Mouse (Mus musculus): ENCODE results near the gene Suv39h1. TPM values are rescaled to one million over a fixed set of nuclear protein-coding genes. Genes with fewer than 3 reads are reported as not detected.
"Not testable (repeated sequence)": the region's sequence is repeated elsewhere in the genome, so short reads cannot be mapped to it uniquely, and the experiment has no call there.

Gene Suv39h1
- polyA plus RNA-seq, 1 experiment from 2014 or later, result 39.9 TPM

DNA sequence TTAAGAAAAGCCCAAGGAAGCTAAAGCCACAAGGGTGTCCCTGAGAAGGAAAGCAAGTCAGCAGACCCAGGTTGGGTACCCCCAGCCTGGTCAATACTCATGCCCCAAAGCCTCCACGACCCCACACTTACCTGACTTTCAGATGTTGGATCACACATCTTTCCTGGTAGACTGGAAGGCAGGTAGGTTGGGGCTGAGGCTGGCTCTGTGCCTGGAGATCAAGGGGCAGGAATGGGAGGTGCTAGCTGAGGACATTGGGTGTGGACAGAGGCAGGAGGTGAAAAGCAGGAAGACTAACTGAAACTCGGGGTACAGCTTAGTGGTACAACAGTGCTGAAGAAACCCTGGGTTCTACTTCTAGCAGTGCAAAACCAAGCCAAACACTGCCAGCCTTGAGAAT lies 56.3 kb downstream of the Suv39h1 start, which contains the start of gene Glod5:
Gene Glod5 (minus strand): TSS at position 207 of the 400 bp plus-strand sequence.
- ATAC-seq (ENCODE audit: low FRiP score), result no peak
- Histone ChIP-seq H3K36me3 (no peaks in the 10 kb centered on the region), H3K4me2 (no peak within 1 kb of the TSS), H3K27ac (no peak within 1 kb of the TSS), H3K9me3 (no peaks in the 10 kb centered on the region), H3K4me1 (replicated peaks) (no peaks in the 10 kb centered on the region), H3K4me3 (no peak within 1 kb of the TSS), H3K27me3 (no peaks in the 10 kb centered on the region), H3K9ac (no peak within 1 kb of the TSS)
- 74% methylated on average over 2 of the region's 2 CpGs for WGBS

- Histone ChIP-seq H3K4me1 (replicated peaks) (no peaks in the 10 kb centered on the region), H3K9me3 (no peaks in the 10 kb centered on the region), H3K4me2 (no peak overlapping the region), H3K9ac (no peak overlapping the region), H3K27ac (no peak overlapping the region), H3K27me3 (no peaks in the 10 kb centered on the region), H3K36me3 (no peaks in the 10 kb centered on the region), H3K4me3 (no peak overlapping the region)
- ATAC-seq (ENCODE audit: low FRiP score), result no peak
- WGBS, result 14% methylated on average over 5 of the region's 5 CpGs
Measured at GRCm38 (mm10) chrX:8017142-8017541, 57.4 kb downstream of the Suv39h1 start.

DNA sequence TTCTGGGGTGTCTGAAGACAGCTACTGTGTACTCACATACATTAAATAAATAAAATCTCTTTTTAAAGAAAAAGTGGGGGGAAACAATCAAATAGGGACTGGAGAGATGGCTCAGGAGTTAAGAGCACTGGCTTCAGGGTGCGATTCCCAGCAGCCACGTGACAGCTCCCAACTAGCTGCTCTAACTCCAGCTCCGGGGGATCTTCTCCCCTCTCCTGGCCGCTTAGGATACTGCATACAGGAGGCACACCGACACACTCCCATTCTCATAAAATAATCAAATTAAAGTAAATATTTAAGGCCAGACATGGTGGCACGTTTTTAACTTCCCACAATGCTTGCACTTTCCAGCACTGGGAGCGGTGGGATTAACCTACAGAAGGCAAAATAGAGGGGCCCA lies 58.9 kb downstream of the Suv39h1 start:
- H3K4me1 ChIP-seq (replicated peaks); H3K36me3 ChIP-seq; H3K9me3 ChIP-seq; ATAC-seq (ENCODE audit: low FRiP score); H3K4me3 ChIP-seq; H3K9ac ChIP-seq; H3K4me2 ChIP-seq; H3K27ac ChIP-seq; H3K27me3 ChIP-seq: not testable (repeated sequence)
- 34% methylated on average over 7 of the region's 7 CpGs for WGBS

DNA sequence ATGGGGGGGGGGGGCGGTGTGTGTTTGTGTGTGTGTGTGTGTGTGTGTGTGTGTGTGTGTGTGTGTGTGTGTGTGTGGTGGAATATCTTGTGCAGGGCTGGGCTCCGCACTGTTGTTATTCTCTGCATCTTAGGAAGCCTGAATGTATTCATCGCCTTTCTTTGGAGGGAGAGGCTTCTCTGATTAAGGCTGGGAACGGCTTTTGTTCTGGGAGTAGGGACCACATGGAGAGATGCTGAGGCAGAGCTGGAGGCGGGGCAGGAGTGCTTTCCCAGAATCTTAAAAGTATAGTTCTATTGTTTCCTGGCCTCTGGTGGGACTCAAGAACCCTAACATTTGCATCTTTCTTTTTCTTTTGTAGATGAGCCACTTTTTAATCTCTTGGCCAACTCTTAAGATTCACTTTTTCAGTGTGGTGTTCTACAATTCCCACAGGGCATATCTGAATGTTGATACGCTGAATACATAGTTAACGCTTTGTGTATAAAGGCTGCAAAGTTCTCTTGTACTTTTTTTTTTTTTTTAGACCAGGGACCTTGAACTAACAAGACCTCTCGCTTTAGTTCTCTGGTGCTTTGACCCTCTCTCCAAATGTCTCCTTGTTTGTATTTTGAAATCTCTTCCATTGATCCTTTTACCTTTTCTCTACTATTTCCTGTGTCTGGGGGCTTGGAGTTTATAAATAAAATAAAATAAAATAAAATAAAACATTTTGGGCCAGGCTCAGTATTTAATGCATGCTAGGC lies 60.8 kb downstream of the Suv39h1 start:
- no peak overlapping the region for H3K4me3 ChIP-seq
- no peak overlapping the region for H3K4me2 ChIP-seq
- no peak overlapping the region for H3K9ac ChIP-seq
- no peaks in the 10 kb centered on the region for H3K27me3 ChIP-seq
- WGBS, result 24% methylated on average over 7 of the region's 8 CpGs
- no peaks in the 10 kb centered on the region for H3K9me3 ChIP-seq
- no peak for ATAC-seq (ENCODE audit: low FRiP score)
- H3K36me3 ChIP-seq, result no peaks in the 10 kb centered on the region
- no peak overlapping the region for H3K27ac ChIP-seq
- H3K4me1 ChIP-seq (replicated peaks), result no peaks in the 10 kb centered on the region

DNA sequence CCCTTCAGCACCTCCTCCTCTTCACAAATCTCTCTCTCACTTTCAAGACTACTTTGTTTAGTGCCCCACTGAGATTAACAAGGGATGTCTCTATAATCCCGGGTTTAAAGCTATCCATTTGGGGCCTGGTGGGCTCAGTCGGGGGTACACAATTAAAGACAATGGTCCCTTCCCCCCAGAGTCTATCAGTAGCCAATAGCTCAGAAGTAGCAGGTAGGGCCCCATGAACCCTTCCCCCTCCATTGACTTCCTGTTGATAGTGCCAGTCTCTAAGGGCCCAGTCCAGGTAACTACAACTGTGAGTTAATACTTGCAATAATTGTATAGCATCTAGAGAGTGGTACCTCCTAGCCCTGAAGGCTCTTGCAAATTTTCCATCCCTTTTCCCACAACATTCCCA lies 61.4 kb downstream of the Suv39h1 start:
- Histone ChIP-seq H3K27ac (no peak overlapping the region), H3K4me2 (no peak overlapping the region), H3K9ac (no peak overlapping the region), H3K36me3 (no peaks in the 10 kb centered on the region), H3K9me3 (no peaks in the 10 kb centered on the region), H3K27me3 (no peaks in the 10 kb centered on the region), H3K4me1 (replicated peaks) (no peaks in the 10 kb centered on the region), H3K4me3 (no peak overlapping the region)
- no peak for ATAC-seq (ENCODE audit: low FRiP score)
- WGBS, result 17% methylated on average over 2 of the region's 2 CpGs

Other genes starting within 250 kb of the Suv39h1 start
- 44.2 and 48.3 TPM in 2 replicates for gene Otud5, start 233.4 kb downstream of the Suv39h1 start, polyA plus RNA-seq (2015; fragmentation: Nextera tagmentation; extraction: Ambion mirVana)
- gene Pim2, start 196.5 kb downstream of the Suv39h1 start, polyA plus RNA-seq (2015; fragmentation: Nextera tagmentation; extraction: Ambion mirVana), result 16.0 and 18.7 TPM in 2 replicates
- gene Slc35a2, start 190.7 kb downstream of the Suv39h1 start, polyA plus RNA-seq (2015; fragmentation: Nextera tagmentation; extraction: Ambion mirVana), result 40.9 and 42.3 TPM in 2 replicates
- 214 and 222 TPM in 2 replicates for gene Pqbp1, start 175.5 kb downstream of the Suv39h1 start, polyA plus RNA-seq (2015; fragmentation: Nextera tagmentation; extraction: Ambion mirVana)
- gene Timm17b, start 175.4 kb downstream of the Suv39h1 start, polyA plus RNA-seq (2015; fragmentation: Nextera tagmentation; extraction: Ambion mirVana), result 159 and 162 TPM in 2 replicates
- gene Gm10491, start 166.9 kb downstream of the Suv39h1 start, polyA plus RNA-seq (2015; fragmentation: Nextera tagmentation; extraction: Ambion mirVana), result not detected in 2 replicates
- not detected in 2 replicates for gene Gm10490, start 165.2 kb downstream of the Suv39h1 start, polyA plus RNA-seq (2015; fragmentation: Nextera tagmentation; extraction: Ambion mirVana)
- gene Pcsk1n, start 154.9 kb downstream of the Suv39h1 start, polyA plus RNA-seq (2015; fragmentation: Nextera tagmentation; extraction: Ambion mirVana), result 223 and 225 TPM in 2 replicates
- 0.16 TPM in 1 of 2 replicates, not detected in the other for gene Eras, start 146.2 kb downstream of the Suv39h1 start, polyA plus RNA-seq (2015; fragmentation: Nextera tagmentation; extraction: Ambion mirVana)
- 65.1 and 66.1 TPM in 2 replicates for gene Hdac6, start 126.9 kb downstream of the Suv39h1 start, polyA plus RNA-seq (2015; fragmentation: Nextera tagmentation; extraction: Ambion mirVana)
- gene Gata1, start 96.7 kb downstream of the Suv39h1 start, polyA plus RNA-seq (2015; fragmentation: Nextera tagmentation; extraction: Ambion mirVana), result 0.23 and 0.29 TPM in 2 replicates
- gene Glod5, start 56.3 kb downstream of the Suv39h1 start, polyA plus RNA-seq (2015; fragmentation: Nextera tagmentation; extraction: Ambion mirVana), result 0.31 and 0.53 TPM in 2 replicates
- gene Was, start 15.7 kb upstream of the Suv39h1 start, polyA plus RNA-seq (2015; fragmentation: Nextera tagmentation; extraction: Ambion mirVana), result 0.12 and 0.18 TPM in 2 replicates
- gene Wdr13, start 58.1 kb upstream of the Suv39h1 start, polyA plus RNA-seq (2015; fragmentation: Nextera tagmentation; extraction: Ambion mirVana), result 58.5 and 60.9 TPM in 2 replicates
- 336 and 358 TPM in 2 replicates for gene Rbm3, start 71.1 kb upstream of the Suv39h1 start, polyA plus RNA-seq (2015; fragmentation: Nextera tagmentation; extraction: Ambion mirVana)
- 19.8 and 21.0 TPM in 2 replicates for gene Tbc1d25, start 101.4 kb upstream of the Suv39h1 start, polyA plus RNA-seq (2015; fragmentation: Nextera tagmentation; extraction: Ambion mirVana)
- gene Ebp, start 118.8 kb upstream of the Suv39h1 start, polyA plus RNA-seq (2015; fragmentation: Nextera tagmentation; extraction: Ambion mirVana), result 26.4 and 29.5 TPM in 2 replicates
- gene Porcn, start 131.8 kb upstream of the Suv39h1 start, polyA plus RNA-seq (2015; fragmentation: Nextera tagmentation; extraction: Ambion mirVana), result 43.4 and 50.0 TPM in 2 replicates
- gene Ftsj1, start 177.6 kb upstream of the Suv39h1 start, polyA plus RNA-seq (2015; fragmentation: Nextera tagmentation; extraction: Ambion mirVana), result 46.9 and 48.4 TPM in 2 replicates
- gene Slc38a5, start 196.4 kb upstream of the Suv39h1 start, polyA plus RNA-seq (2015; fragmentation: Nextera tagmentation; extraction: Ambion mirVana), result 30.0 and 30.6 TPM in 2 replicates